Mouse (Mus musculus) lung, adult 2 months (tissue): ENCODE measurements at regions not wholly inside any gene's neighbourhood (a gene's known extent, or its start where the extent isn't known, plus 50 kb on each side); places are given as distances from the start of the nearest gene placed in this dataset.

Source experiments
- CTCF ChIP-seq: fragments of 200-500 bp; IDR thresholded peaks from 2 replicates; pipeline ENCODE4 v1.5.1; 2011; ENCODE audit warnings: mild to moderate bottlenecking, low read length, control low read depth; ENCODE audit not compliant: insufficient read depth
- POLR2A ChIP-seq: fragments of 200-500 bp; IDR thresholded peaks from 2 replicates; pipeline ENCODE4 v1.6.1; 2011; ENCODE audit warnings: low read depth, mild to moderate bottlenecking, control low read depth, low read length, borderline replicate concordance; ENCODE audit errors: extremely low read depth

- no peak for TF ChIP-seq POLR2A
- no peak for TF ChIP-seq CTCF
Measured at GRCm38 (mm10) chr3:100762895-100763294, 62.4 kb upstream of the Vtcn1 start.
